Mouse (Mus musculus) layer of hippocampus, postnatal 25 days (tissue): Measurements from ENCODE around the gene Tmem117. TPM values are rescaled to one million over a fixed set of nuclear protein-coding genes. Genes with fewer than 3 reads are reported as not detected.

Experiments used
- DNase-seq, 2 experiments: peaks; one replicate each; pipeline ENCODE4 v3.0.0; 2022; ENCODE audit warnings: mixed read lengths in 2 of 2, low spot score in 1 of 2; ENCODE audit errors: extremely low spot score in 1 of 2
- total RNA-seq, 2 experiments: library from RNA; stranded (reverse); gene quantifications; 2 replicates each; pipeline ENCODE4 v1.2.3; 2021

Gene Tmem117
- total RNA-seq, 2 experiments from 2014 or later = 8.2 to 8.5 TPM

GRCm38 (mm10) chr15:94981798-94982197, 352.8 kb downstream of the Tmem117 start:
- no peak for DNase-seq

GRCm38 (mm10) chr15:94995352-94995751, 366.3 kb downstream of the Tmem117 start:
- DNase-seq = no peak

GRCm38 (mm10) chr15:95005121-95005824, 376.2 kb downstream of the Tmem117 start:
- no peak for DNase-seq

GRCm38 (mm10) chr15:95022251-95022650, 393.2 kb downstream of the Tmem117 start:
- no peak for DNase-seq

DNA sequence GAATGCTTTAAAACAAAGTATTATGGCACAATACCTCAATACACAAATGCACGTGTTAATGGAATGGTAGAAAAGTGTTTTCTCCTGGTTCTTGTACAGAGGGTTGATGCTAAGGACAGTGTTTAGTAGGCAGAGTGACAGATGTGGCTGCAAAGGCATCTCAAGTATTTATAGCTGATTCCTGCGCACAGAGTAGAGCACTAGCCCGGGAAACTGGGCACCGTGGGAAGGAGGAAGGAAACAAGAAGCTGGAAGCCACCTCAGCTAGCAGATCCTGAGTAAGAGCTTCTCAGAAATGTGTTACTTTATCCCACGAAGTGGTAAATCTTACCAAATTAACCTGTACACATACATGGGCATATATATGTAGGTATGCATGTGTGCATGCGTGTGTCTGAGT, 395.4 kb downstream of the Tmem117 start:
- DNase-seq = no peak

GRCm38 (mm10) chr15:95028862-95029486, 399.9 kb downstream of the Tmem117 start:
- no peak for DNase-seq

- no peak for DNase-seq
Observed at GRCm38 (mm10) chr15:95029487-95029875, 400.4 kb downstream of the Tmem117 start.

DNA sequence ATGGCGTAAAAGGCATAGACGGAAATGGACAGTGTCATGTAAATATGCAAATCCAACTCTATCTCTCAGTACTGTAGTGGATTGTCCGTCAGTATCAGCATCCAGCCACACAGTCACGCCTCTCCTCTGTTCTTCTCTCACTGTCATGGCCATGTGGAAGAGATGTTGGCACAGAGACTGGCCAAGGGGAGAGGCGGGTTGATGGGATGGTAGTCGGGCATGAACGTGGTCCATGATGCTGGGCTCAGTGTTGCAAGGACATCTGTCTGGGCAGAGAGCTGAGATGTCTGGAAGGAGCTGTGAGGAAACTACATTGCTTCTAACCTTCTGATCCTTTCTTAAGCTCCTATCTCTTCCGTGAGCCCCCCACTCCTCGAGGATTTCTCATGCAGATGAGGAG, 413.4 kb downstream of the Tmem117 start:
- DNase-seq = no peak

DNA sequence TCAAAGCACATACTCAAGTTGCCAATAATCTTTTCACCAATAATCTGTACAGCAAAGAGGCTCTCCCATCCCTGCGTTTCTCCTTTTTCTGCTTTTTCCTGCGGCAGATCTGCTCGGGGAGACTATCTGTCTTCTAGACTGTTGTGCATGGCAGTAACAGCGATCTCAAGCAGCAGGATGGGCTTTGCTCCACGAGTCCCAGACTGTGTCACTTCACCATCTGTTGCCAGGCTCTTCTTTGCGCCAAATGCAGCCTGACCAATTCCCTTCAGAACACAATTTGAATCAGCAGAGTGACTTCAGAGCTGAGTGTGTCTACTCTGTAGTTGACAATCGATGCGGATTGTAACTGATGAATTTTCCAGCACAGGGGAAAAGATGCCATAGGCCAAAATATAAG, 415.0 kb downstream of the Tmem117 start:
- DNase-seq = no peak

GRCm38 (mm10) chr15:95047486-95047885, 418.5 kb downstream of the Tmem117 start:
- no peak for DNase-seq

DNA sequence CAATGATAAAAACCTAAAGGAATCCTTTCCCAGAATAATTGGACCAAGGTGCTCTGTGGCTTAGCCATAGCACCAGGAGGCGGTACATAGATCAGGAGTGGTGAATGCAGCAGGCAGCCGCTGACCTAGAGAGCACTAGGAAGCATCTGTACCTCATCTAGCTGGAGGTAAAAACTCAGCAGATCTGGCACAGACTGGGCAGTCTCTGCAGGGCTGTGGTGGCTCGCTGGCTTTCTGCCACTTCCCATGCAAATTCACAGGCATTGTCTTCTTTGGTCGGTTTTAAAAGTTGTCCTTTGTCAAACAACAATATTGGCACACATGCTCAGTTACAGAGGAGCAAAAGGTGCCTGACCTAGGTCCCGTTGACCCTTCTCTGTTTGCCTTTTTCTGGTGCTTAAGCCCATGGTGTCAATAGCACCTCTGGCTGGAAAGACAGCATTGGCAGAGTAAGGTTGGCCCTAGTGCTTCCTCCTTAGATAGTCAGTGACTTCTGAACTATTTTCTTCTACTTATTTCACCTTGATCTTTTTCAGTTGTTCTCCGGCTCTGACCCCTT, 420.2 kb downstream of the Tmem117 start:
- no peak for DNase-seq

GRCm38 (mm10) chr15:95055081-95055650, 426.1 kb downstream of the Tmem117 start:
- no peak for DNase-seq

DNA sequence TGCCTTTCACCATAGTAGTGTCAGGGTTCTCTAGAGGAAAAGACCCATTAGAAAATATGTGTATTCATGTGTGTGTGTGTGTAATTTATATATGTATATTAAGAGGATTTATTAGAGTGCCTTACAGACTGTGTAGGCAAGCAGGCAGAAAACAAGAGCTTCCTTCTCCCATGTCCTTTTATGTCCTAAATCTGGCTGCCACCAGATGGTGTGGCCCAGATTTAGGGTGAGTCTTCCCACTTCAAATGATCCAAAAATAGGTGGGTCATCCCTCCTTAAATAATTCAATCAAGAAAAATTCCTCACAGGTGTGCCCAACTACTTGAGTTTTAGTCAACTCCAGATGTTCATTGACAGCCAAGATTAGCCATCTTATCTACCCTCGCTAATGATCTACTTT, 439.0 kb downstream of the Tmem117 start:
- DNase-seq = no peak

DNA sequence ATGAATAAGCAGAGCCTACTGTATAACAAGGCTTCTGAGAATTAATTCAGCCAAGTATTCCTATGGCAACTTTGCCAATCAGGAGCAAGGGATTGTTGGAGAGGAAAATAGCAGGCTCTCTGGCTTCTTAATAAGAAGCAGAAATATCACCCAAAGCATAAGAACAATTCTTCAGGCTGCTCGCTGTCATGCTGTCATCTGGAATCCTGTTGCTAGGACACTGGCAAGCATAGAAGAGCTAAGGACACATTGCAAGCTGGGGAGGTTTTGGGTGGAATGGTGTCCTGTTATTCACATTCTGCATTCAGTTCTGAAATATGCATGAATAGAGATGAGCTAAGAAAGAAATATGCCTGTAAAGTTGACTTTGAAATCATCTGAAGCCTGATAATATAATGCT, 439.8 kb downstream of the Tmem117 start:
- no peak for DNase-seq

- DNase-seq = no peak
Observed at GRCm38 (mm10) chr15:95070881-95071280, 441.8 kb downstream of the Tmem117 start.

- DNase-seq = no peak
Observed at GRCm38 (mm10) chr15:95075356-95075755, 446.3 kb downstream of the Tmem117 start.

DNA sequence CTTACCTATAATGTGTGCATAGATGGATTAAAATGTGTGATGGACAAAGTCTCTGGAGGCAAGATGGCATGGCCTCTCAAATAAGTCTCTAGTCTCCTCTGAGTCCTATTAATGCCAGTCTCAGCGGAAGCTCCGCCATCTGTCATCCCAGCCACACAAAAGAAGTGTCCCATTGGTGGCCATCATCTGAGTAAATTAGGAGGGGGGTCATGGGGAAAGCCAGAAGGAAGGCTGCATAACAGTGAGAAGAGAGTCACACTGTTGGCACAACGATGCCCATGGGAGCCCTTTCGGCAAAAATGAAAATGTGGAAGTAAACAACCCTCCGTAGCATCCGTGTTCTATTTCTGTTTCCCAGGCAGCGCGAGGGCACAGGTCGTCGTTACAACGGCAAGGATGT, 452.6 kb downstream of the Tmem117 start:
- no peak for DNase-seq

GRCm38 (mm10) chr15:95085962-95086361, 456.9 kb downstream of the Tmem117 start:
- no peak for DNase-seq

GRCm38 (mm10) chr15:95100133-95100532, 471.1 kb downstream of the Tmem117 start:
- DNase-seq = no peak

- no peak for DNase-seq
Observed at GRCm38 (mm10) chr15:95101522-95101921, 472.5 kb downstream of the Tmem117 start.

GRCm38 (mm10) chr15:95107246-95107809, 478.3 kb downstream of the Tmem117 start:
- DNase-seq = no peak
